Mouse (Mus musculus): Measurements from ENCODE around the gene Plekha4. TPM values are rescaled to one million over a fixed set of nuclear protein-coding genes. Genes with fewer than 3 reads are reported as not detected.

Gene Plekha4
- polyA plus RNA-seq, 1 experiment from 2014 or later = 0.53 TPM

DNA sequence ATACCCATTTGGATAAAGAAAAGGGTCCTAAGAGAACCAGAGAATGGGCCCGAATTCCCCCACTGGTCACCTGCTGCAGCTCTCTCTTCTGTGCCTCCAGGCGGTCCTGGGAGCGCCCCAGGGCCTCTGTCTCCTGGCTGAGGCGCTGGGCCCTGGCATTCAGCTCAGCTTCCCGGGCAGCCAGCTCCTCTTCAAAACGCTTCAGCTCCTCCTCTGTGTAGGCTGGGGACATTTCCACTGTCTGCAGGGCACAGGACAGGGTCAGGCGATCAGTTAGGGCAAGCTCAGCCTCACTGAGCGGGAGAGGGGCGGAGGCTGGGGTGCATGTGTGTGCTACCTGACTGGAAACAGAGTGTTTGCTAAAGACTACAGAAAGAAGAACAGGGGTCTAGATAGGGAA is 31.6 kb upstream of the Plekha4 start:
- no peak for DNase-seq
- Histone ChIP-seq H3K27me3 (ENCODE audit: control insufficient read depth, insufficient read depth, low read length) (no peaks in the 10 kb centered on the region), H3K27ac (replicated peaks; ENCODE audit: low read depth, low read length) (no peak overlapping the region), H3K4me3 (replicated peaks; ENCODE audit: low read depth, low read length) (no peak overlapping the region), H3K36me3 (ENCODE audit: control insufficient read depth, insufficient read depth, low read length) (peaks cover 71% of the 10 kb centered on the region), H3K4me2 (ENCODE audit: low read length) (no peak overlapping the region), H3K9me3 (ENCODE audit: control insufficient read depth, low read length) (no peaks in the 10 kb centered on the region), H3K9ac (replicated peaks; ENCODE audit: low read length) (no peak overlapping the region), H3K4me1 (ENCODE audit: control insufficient read depth, insufficient read depth, low read length) (no peaks in the 10 kb centered on the region)
- ATAC-seq (ENCODE audit: low FRiP score, low TSS enrichment) = no peak
- WGBS = 79% methylated on average over 9 of the region's 9 CpGs

DNA sequence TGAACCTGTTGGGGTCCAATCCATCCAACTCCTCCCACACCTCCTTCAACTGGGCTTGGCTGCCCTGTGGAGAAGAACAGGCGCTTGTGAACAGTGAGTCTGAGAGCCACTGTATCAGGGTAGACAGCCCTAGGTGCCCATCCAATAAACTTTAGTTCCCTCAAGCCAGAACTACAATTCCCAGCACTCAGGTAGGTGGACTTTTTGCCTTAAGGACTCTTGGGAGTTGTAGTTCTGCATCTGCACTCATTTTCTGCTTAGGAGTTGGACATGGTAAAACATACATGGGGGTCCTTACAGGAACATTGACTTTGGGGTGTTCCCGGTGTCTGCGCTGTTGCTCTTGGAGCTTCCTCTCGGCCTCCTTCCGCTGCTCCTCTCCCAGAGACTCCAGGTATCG is 27.7 kb upstream of the Plekha4 start:
- Histone ChIP-seq H3K9ac (replicated peaks; ENCODE audit: low read length) (no peak overlapping the region), H3K27ac (replicated peaks; ENCODE audit: low read depth, low read length) (no peak overlapping the region), H3K36me3 (ENCODE audit: control insufficient read depth, insufficient read depth, low read length) (peaks cover 84% of the 10 kb centered on the region), H3K4me1 (ENCODE audit: control insufficient read depth, insufficient read depth, low read length) (no peaks in the 10 kb centered on the region), H3K4me2 (ENCODE audit: low read length) (no peak overlapping the region), H3K4me3 (replicated peaks; ENCODE audit: low read depth, low read length) (no peak overlapping the region), H3K27me3 (ENCODE audit: control insufficient read depth, insufficient read depth, low read length) (no peaks in the 10 kb centered on the region), H3K9me3 (ENCODE audit: control insufficient read depth, low read length) (no peaks in the 10 kb centered on the region)
- 96% methylated on average over 6 of the region's 6 CpGs for WGBS
- ATAC-seq (ENCODE audit: low FRiP score, low TSS enrichment) = no peak
- DNase-seq = no peak

DNA sequence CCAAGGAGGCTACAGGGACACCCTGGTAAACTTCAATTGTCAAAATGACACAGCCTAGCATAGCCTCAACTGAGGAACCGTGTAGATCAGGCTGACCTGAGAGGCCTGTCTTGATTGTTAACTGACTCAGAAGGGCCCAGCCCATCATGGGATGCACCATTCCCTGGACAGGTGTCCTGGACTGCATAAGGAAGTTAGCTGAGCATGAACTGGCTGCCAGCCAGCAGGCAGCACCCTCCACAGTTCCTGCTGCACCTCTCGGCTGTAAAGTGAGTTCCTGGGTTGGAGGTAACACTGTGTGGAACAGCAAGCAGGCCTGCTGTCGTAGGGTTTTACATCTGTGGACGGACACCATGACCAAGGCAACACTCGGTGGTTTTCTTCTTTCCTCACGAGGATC is 18.5 kb upstream of the Plekha4 start:
- no peaks in the 10 kb centered on the region for H3K27me3 ChIP-seq (ENCODE audit: control insufficient read depth, insufficient read depth, low read length)
- 90% methylated on average over 6 of the region's 6 CpGs for WGBS

DNA sequence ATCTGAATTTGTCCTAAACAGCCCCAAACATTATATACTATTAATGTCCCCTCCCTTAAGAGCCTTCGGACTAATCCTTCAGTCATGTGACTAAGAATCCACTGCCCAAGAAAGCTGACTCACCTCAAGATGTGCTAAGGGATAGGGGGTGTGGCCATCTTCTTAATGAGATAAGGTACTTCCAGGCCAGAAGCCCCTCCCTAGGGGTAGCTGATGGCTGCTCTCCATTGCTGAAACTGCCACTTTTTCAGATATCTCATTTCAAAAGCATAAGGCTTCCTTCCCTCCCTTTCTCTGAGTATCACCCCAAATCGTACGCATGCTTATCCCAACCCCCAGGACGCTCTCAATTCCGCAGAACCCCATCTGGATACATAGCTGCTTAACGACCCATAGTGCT is 17.6 kb upstream of the Plekha4 start:
- ATAC-seq (ENCODE audit: low FRiP score, low TSS enrichment) (no peak), DNase-seq (no peak)
- Histone ChIP-seq H3K4me1 (ENCODE audit: control insufficient read depth, insufficient read depth, low read length) (peaks cover 10% of the 10 kb centered on the region), H3K27ac (replicated peaks; ENCODE audit: low read depth, low read length) (no peak overlapping the region), H3K4me3 (replicated peaks; ENCODE audit: low read depth, low read length) (no peak overlapping the region), H3K27me3 (ENCODE audit: control insufficient read depth, insufficient read depth, low read length) (no peaks in the 10 kb centered on the region), H3K36me3 (ENCODE audit: control insufficient read depth, insufficient read depth, low read length) (peaks cover 18% of the 10 kb centered on the region), H3K4me2 (ENCODE audit: low read length) (no peak overlapping the region; the same call in 1 of the 2 replicates), H3K9me3 (ENCODE audit: control insufficient read depth, low read length) (no peaks in the 10 kb centered on the region), H3K9ac (replicated peaks; ENCODE audit: low read length) (no peak overlapping the region)
- 83% methylated on average over 6 of the region's 6 CpGs for WGBS

More for the DNA sequence above, 18.5 kb upstream of the Plekha4 start:
- Histone ChIP-seq H3K36me3 (ENCODE audit: control insufficient read depth, insufficient read depth, low read length) (peaks cover 22% of the 10 kb centered on the region), H3K9me3 (ENCODE audit: control insufficient read depth, low read length) (no peaks in the 10 kb centered on the region), H3K9ac (replicated peaks; ENCODE audit: low read length) (no peak overlapping the region), H3K4me1 (ENCODE audit: control insufficient read depth, insufficient read depth, low read length) (peaks cover 10% of the 10 kb centered on the region), H3K4me3 (replicated peaks; ENCODE audit: low read depth, low read length) (no peak overlapping the region), H3K4me2 (ENCODE audit: low read length) (no peak overlapping the region), H3K27ac (replicated peaks; ENCODE audit: low read depth, low read length) (no peak overlapping the region)
- DNase-seq (no peak), ATAC-seq (ENCODE audit: low FRiP score, low TSS enrichment) (no peak)

DNA sequence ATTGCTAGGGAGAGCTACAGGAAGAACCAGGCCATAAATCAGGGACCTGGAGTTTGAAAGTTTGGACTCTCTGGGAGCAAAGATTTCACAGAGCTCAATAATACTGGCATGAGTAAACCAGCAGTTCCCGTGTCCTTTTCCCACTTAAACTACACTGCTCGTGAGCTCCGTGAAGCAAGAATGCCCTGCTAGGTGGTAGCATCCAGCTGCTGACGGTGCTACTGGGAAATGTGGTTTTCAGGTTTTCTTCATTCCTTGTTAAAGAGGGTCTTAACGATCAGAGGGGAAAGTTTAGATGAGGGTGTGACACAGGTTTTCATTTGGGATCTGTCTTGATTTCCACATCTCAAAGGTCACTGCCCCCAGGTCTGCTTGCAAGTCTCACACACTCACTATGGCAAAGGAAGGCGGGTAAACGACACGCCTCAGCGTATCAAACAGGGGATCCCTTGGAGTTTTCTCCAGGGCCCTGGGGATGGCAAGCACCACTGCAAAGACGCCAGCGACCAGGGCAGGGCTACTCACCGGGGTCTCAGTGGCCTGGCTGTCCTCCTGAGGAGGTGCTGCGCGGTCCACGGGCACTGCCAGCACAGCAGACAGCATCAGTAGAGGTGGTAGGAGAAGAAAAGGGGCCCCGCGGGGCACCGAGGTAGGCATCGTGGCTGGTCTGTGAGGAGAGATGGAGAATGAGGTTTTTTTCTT is 16.8 kb upstream of the Plekha4 start:
- Histone ChIP-seq H3K27me3 (ENCODE audit: control insufficient read depth, insufficient read depth, low read length) (no peaks in the 10 kb centered on the region), H3K36me3 (ENCODE audit: control insufficient read depth, insufficient read depth, low read length) (peaks cover 15% of the 10 kb centered on the region), H3K4me2 (ENCODE audit: low read length) (peak overlapping the region; percentile 90), H3K27ac (replicated peaks; ENCODE audit: low read depth, low read length) (no peak overlapping the region; the same call in 1 of the 2 replicates), H3K9me3 (ENCODE audit: control insufficient read depth, low read length) (no peaks in the 10 kb centered on the region), H3K9ac (replicated peaks; ENCODE audit: low read length) (peak overlapping the region; percentile 84), H3K4me1 (ENCODE audit: control insufficient read depth, insufficient read depth, low read length) (peaks cover 10% of the 10 kb centered on the region), H3K4me3 (replicated peaks; ENCODE audit: low read depth, low read length) (peak overlapping the region; percentile 73)
- DNase-seq (no peak), ATAC-seq (ENCODE audit: low FRiP score, low TSS enrichment) (peak; percentile 24; the same call in 1 of the 2 replicates)
- WGBS = 45% methylated on average over 19 of the region's 19 CpGs

DNA sequence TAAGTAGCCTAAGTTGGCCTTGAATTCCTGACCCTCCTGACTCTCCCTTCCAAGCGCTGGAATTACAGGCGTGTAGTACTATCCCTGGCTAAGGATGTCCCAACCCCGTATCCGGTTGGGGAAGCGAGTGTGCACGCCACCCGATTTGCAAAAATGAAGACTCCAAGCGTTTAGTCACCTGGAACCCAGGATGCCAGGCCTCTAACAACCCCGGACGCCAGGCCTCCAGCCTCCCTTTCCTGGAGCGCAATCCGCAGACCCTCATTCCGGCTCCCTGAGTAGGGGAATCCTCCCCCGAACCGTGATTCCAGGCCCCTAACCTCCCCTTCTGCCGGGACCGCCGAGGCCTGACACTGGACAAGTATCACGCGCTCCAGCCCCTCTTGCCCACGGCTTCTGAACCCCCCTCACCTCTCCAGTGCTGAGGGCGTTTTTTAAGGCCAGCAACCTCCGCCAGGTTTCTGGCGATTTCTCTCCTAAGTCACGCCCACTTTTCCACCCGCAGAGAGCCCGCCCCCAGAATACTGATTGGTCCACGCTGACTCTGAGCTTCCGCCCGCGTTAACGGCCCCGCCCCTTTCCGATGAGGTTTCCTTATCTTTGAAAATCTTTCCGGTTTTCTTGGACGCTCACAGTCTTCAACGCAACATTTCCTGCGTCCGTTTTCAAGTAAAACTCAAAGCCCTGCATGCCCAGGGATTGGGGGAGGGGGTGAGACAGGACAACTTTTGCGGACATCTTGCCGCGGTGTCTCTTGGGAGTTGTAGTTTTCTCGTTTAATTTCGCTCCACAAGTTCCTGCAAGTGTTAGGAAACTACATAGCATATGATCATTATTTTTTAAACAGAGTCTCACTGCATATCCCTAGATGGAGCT is 16.0 kb upstream of the Plekha4 start, which contains the start of gene Nucb1:
TSS of gene Nucb1 (minus strand) at position 495 of the 876 bp plus-strand sequence.
- ATAC-seq (ENCODE audit: low FRiP score, low TSS enrichment) = peak; percentile 92

DNA sequence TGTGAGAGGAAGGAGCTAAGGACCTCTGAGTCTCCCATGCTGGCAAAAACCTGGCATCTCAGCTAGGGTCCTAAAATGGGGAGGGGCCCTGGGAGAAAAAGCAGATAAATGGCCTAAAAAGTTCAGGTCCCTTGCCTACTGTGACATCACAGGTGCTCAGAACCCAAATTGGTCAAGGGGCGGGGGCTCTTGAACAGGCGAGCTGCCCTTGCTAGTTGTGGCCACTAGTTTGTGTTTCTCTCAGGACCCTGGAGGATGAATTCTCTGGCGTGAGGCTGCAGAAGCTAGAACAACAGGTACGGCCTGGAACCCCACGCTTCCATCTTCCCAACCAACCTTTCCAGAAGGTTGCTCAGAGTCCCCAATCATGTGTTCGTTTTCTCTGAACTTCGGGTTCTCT is 11.7 kb upstream of the Plekha4 start:
- DNase-seq (no peak), ATAC-seq (ENCODE audit: low FRiP score, low TSS enrichment) (no peak)
- no peak overlapping the region for H3K4me2 ChIP-seq (ENCODE audit: low read length)
- H3K4me1 ChIP-seq (ENCODE audit: control insufficient read depth, insufficient read depth, low read length) = peaks cover 3% of the 10 kb centered on the region
- no peaks in the 10 kb centered on the region for H3K27me3 ChIP-seq (ENCODE audit: control insufficient read depth, insufficient read depth, low read length)
- H3K9ac ChIP-seq (replicated peaks; ENCODE audit: low read length) = no peak overlapping the region
- no peak overlapping the region for H3K4me3 ChIP-seq (replicated peaks; ENCODE audit: low read depth, low read length)
- no peaks in the 10 kb centered on the region for H3K9me3 ChIP-seq (ENCODE audit: control insufficient read depth, low read length)
- 89% methylated on average over 7 of the region's 7 CpGs for WGBS
- no peak overlapping the region for H3K27ac ChIP-seq (replicated peaks; ENCODE audit: low read depth, low read length)
- no peaks in the 10 kb centered on the region for H3K36me3 ChIP-seq (ENCODE audit: control insufficient read depth, insufficient read depth, low read length)

More for the DNA sequence above, 16.0 kb upstream of the Plekha4 start, which contains the start of gene Nucb1:
- Histone ChIP-seq H3K4me1 (ENCODE audit: control insufficient read depth, insufficient read depth, low read length) (peaks cover 10% of the 10 kb centered on the region), H3K27ac (replicated peaks; ENCODE audit: low read depth, low read length) (peak within 1 kb of the TSS; percentile 79), H3K4me2 (ENCODE audit: low read length) (peak within 1 kb of the TSS; percentile 90), H3K27me3 (ENCODE audit: control insufficient read depth, insufficient read depth, low read length) (no peaks in the 10 kb centered on the region), H3K4me3 (replicated peaks; ENCODE audit: low read depth, low read length) (peak within 1 kb of the TSS; percentile 73), H3K36me3 (ENCODE audit: control insufficient read depth, insufficient read depth, low read length) (peaks cover 15% of the 10 kb centered on the region), H3K9ac (replicated peaks; ENCODE audit: low read length) (peak within 1 kb of the TSS; percentile 84), H3K9me3 (ENCODE audit: control insufficient read depth, low read length) (no peaks in the 10 kb centered on the region)
- peak; percentile 97 for DNase-seq
- whole genome bisulfite sequencing = under 1% methylated on average over 44 of the region's 44 CpGs

DNA sequence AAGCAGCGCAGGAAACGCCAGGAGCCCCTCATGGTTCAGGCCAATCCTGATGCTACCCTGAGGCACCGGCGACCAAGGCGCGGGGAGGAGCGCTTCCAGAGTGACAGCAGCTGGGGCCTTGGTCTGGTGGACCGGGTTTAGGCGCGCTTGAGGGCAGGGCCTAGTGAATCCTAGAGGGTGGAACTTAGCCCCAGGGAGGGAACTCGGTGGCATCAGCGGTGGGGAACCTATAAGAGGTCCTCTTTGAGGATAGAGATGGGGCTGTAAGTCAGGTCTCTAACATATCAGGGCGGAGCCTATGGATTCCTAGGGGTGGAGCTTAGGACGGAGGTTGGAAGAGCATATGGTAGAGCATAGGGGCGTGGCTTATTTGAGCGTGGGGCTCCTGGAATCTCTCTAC is 10.7 kb upstream of the Plekha4 start:
- Histone ChIP-seq H3K4me2 (ENCODE audit: low read length) (no peak overlapping the region), H3K4me1 (ENCODE audit: control insufficient read depth, insufficient read depth, low read length) (no peaks in the 10 kb centered on the region), H3K27ac (replicated peaks; ENCODE audit: low read depth, low read length) (no peak overlapping the region), H3K36me3 (ENCODE audit: control insufficient read depth, insufficient read depth, low read length) (no peaks in the 10 kb centered on the region), H3K9me3 (ENCODE audit: control insufficient read depth, low read length) (no peaks in the 10 kb centered on the region), H3K27me3 (ENCODE audit: control insufficient read depth, insufficient read depth, low read length) (no peaks in the 10 kb centered on the region), H3K4me3 (replicated peaks; ENCODE audit: low read depth, low read length) (no peak overlapping the region), H3K9ac (replicated peaks; ENCODE audit: low read length) (no peak overlapping the region)
- no peak for ATAC-seq (ENCODE audit: low FRiP score, low TSS enrichment)
- no peak for DNase-seq
- 27% methylated on average over 16 of the region's 16 CpGs for WGBS
